Mouse (Mus musculus) MEL (cell line): ENCODE results near the gene Cenpl.

Experiments used
- CHD2 ChIP-seq: IDR thresholded peaks from 2 replicates; pipeline ENCODE4 v1.6.1; 2011; ENCODE audit warnings: low read length, improper control_type of control experiment
- CTCF ChIP-seq, 3 experiments: IDR thresholded peaks in 2 of 3; conservative IDR thresholded peaks in 1 of 3; 2 replicates each; pipeline ENCODE4 v1.5.1; 2011 to 2012; ENCODE audit warnings: low read length in 3 of 3, low read depth in 2 of 3, mild to moderate bottlenecking in 2 of 3, improper control_type of control experiment in 1 of 3, inconsistent platforms in 1 of 3, mixed read lengths in 1 of 3, moderate library complexity in 1 of 3; ENCODE audit not compliant: control insufficient read depth in 1 of 3, insufficient read depth in 1 of 3, poor library complexity in 1 of 3, severe bottlenecking in 1 of 3
- EP300 ChIP-seq, 2 experiments: IDR thresholded peaks; 2 replicates each; pipeline ENCODE4 v1.6.1; 2011; ENCODE audit warnings: improper control_type of control experiment in 2 of 2, low read length in 2 of 2, low read depth in 1 of 2, mild to moderate bottlenecking in 1 of 2
- KAT2A ChIP-seq: conservative IDR thresholded peaks from 2 replicates; pipeline ENCODE4 v1.6.1; 2012; ENCODE audit warnings: low read depth, low read length, improper control_type of control experiment, inconsistent platforms
- RAD21 ChIP-seq: IDR thresholded peaks from 2 replicates; pipeline ENCODE4 v1.6.1; 2011; ENCODE audit warnings: mild to moderate bottlenecking, low read depth, low read length, improper control_type of control experiment

DNA sequence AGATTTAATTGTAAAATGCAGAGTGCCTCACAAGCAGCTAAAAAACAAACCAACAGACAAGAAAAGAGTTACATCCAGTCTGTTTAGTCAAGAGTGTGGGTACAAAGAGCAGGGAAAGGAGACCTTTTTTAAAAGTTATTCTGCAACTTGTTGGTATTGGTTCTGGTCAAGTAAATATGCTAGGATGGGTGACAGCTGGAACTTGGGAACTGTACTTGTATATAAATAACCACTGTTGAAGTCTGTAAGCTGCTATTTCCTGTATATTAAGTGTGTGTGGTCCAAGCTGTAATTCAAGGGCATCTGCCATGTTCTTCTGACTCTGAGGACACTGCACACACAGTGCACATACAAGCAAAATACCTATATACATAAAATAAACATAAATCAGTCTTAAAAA lies 44.1 kb downstream of the Cenpl start:
- TF ChIP-seq EP300 (IDR thresholded peaks at IDR 0.05; ENCODE audit: low read depth in 1 of 2, low read length in 2 of 2) (no peak), CHD2 (no peak), RAD21 (no peak), CTCF (IDR thresholded peaks at IDR 0.05 in 2 of 3, conservative IDR thresholded peaks at IDR 0.05 in 1 of 3; ENCODE audit: control insufficient read depth in 1 of 3, insufficient read depth in 1 of 3, low read depth in 2 of 3, low read length in 3 of 3, poor library complexity in 1 of 3, severe bottlenecking in 1 of 3) (no peak), KAT2A (no peak)
